ENCODE assay signal across 12 mouse cellular contexts in genomic region chr15:99909339-99909996, GRCm38 (mm10). TPM values are rescaled to one million over a fixed set of nuclear protein-coding genes. Genes with fewer than 3 reads are reported as not detected.
A peak's percentile ranks its signal among the peaks of the same experiment; 100 is the strongest.
DNase-seq lines count a peak whose midpoint lies in the region; ATAC-seq and TF ChIP-seq lines count a peak whose summit lies in the region.
"Not testable (repeated sequence)": the region's sequence is repeated elsewhere in the genome, so short reads cannot be mapped to it uniquely, and the experiment has no call there.
"Had no signal": no experiment of that assay in that cellular context is flagged by ENCODE, and none has a peak within 500 bp of the region (broad histone marks: within the 10 kb centered on the region; RNA-seq: fewer than 3 reads in every experiment).

No protein-coding gene starts in this region.

- TF ChIP-seq CTCF in small intestine, adult 2 months (IDR thresholded peaks at IDR 0.05; ENCODE audit: extremely low read depth, insufficient read length, insufficient replicate concordance, low read depth, low read length) = peak; percentile 66; the same call in 1 of the 2 replicates

- not testable (repeated sequence) for H3K4me2 ChIP-seq in forebrain, embryonic 11.5 days (ENCODE audit: low read depth, low read length, severe bottlenecking); hindbrain, embryonic 14.5 days (replicated peaks)

- not testable (repeated sequence) for H3K4me1 ChIP-seq in forebrain, embryonic 11.5 days (replicated peaks; ENCODE audit: control insufficient read depth, insufficient read depth, low read length); hindbrain, embryonic 14.5 days (replicated peaks; ENCODE audit: control insufficient read depth, insufficient read depth, low read length); small intestine, adult 2 months (ENCODE audit: control insufficient read depth, insufficient read depth, insufficient read length, low read length)

- not testable (repeated sequence) for TF ChIP-seq POLR2A in small intestine, adult 2 months (IDR thresholded peaks at IDR 0.05; ENCODE audit: low read depth, low read length)

- WGBS in forebrain, embryonic 11.5 days = 43% methylated on average over 14 of the region's 14 CpGs
- 45% methylated on average over 14 of the region's 14 CpGs for WGBS in hindbrain, embryonic 14.5 days
- 26% methylated on average over 14 of the region's 14 CpGs for WGBS in small intestine, adult 2 months

- not testable (repeated sequence) for H3K27ac ChIP-seq in forebrain, embryonic 11.5 days (ENCODE audit: low read depth, low read length); hindbrain, embryonic 14.5 days; small intestine, adult 2 months (ENCODE audit: insufficient read depth, low read depth, low read length)

- not testable (repeated sequence) for H3K36me3 ChIP-seq in forebrain, embryonic 11.5 days (ENCODE audit: control insufficient read depth, insufficient read depth, low read length); hindbrain, embryonic 14.5 days (replicated peaks; ENCODE audit: control insufficient read depth, insufficient read depth); small intestine, adult 2 months (ENCODE audit: control insufficient read depth, insufficient read depth, low read length)

- ATAC-seq in forebrain, embryonic 11.5 days (replicated peaks; ENCODE audit: low FRiP score); hindbrain, embryonic 14.5 days (ENCODE audit: low FRiP score): not testable (repeated sequence)

- intact Hi-C loops in left cerebral cortex, postnatal 4 days (cut with DNase I) = loop anchor here (10.0 kb wide), 2 partner anchors 195 to 315 kb away; partner anchors contain the start of genes Aqp5 and Gpd1

- not testable (repeated sequence) for H3K9ac ChIP-seq in forebrain, embryonic 11.5 days (ENCODE audit: low read length); hindbrain, embryonic 14.5 days

- DNase-seq in A20 (ENCODE audit: low read depth, low spot score) = peak; percentile 37
- peak; percentile 57 for DNase-seq in WW6 (ENCODE audit: low read depth, low spot score)
- DNase-seq in cerebellum, adult 9-10 months = peak; percentile 35
- peak; percentile 65 for DNase-seq in forebrain, embryonic 11.5 days (ENCODE audit: low spot score)
- DNase-seq in hindbrain, embryonic 14.5 days (ENCODE audit: low spot score) = peak; percentile 38
- DNase-seq in left cerebral cortex, postnatal 4 days = peak; percentile 52
- DNase-seq in mesoderm, embryonic 11.5 days (ENCODE audit: low read depth, low spot score) = peak; percentile 48

- not testable (repeated sequence) for H3K27me3 ChIP-seq in forebrain, embryonic 11.5 days (ENCODE audit: control insufficient read depth, insufficient read depth, low read length); hindbrain, embryonic 14.5 days (ENCODE audit: control insufficient read depth, insufficient read depth, low read length); small intestine, adult 2 months (ENCODE audit: control insufficient read depth, insufficient read depth, low read length)

- not testable (repeated sequence) for H3K4me3 ChIP-seq in forebrain, embryonic 11.5 days (ENCODE audit: low read depth, low read length); hindbrain, embryonic 14.5 days (replicated peaks; ENCODE audit: low read length); small intestine, adult 2 months (ENCODE audit: low read depth, low read length)

- H3K9me3 ChIP-seq in forebrain, embryonic 11.5 days (ENCODE audit: control insufficient read depth, low read length); hindbrain, embryonic 14.5 days (ENCODE audit: control insufficient read depth, low read length): not testable (repeated sequence)

RNA-seq across cellular contexts. Expression of gene Lima1, which starts 34.2 kb away (rescaled TPM):
- 40.3 and 40.5 TPM in 2 replicates for polyA plus RNA-seq in forebrain, embryonic 11.5 days (2014; fragmentation: Nextera tagmentation; extraction: Ambion mirVana)
- polyA plus RNA-seq in hindbrain, embryonic 14.5 days (2014; fragmentation: Nextera tagmentation; extraction: Ambion mirVana) = 11.2 and 14.5 TPM in 2 replicates
- total RNA-seq in left cerebral cortex, postnatal 4 days (2021) = 10 to 100 TPM; 13.6 to 15.6 TPM
- polyA plus RNA-seq in small intestine, adult 2 months (2012; rRNA removed) = 26.1 and 47.7 TPM in 2 replicates

RNA-seq across cellular contexts. Expression of gene Fam186a, which starts 57.4 kb away (rescaled TPM):
- polyA plus RNA-seq in forebrain, embryonic 11.5 days (2014; fragmentation: Nextera tagmentation; extraction: Ambion mirVana) = not detected in 2 replicates
- 0.11 TPM in 1 of 2 replicates, not detected in the other for polyA plus RNA-seq in hindbrain, embryonic 14.5 days (2014; fragmentation: Nextera tagmentation; extraction: Ambion mirVana)
- total RNA-seq in left cerebral cortex, postnatal 4 days (2021) = under 1 TPM; 0.04 to 0.06 TPM
- polyA plus RNA-seq in small intestine, adult 2 months (2012; rRNA removed) = not detected in 2 replicates
- total RNA-seq: left cerebral cortex, postnatal 10 days had no signal
- polyA plus RNA-seq: CD4-positive, CD25-positive, alpha-beta regulatory T cell, adult 4 months; heart, embryonic 12.5 days; macrophage had no signal
